Mouse (Mus musculus) embryonic facial prominence, embryonic 14.5 days (tissue): ENCODE data around the gene Mitd1. TPM values are rescaled to one million over a fixed set of nuclear protein-coding genes. Genes with fewer than 3 reads are reported as not detected.

Experiments used
- ATAC-seq: fragments of 200-750 bp; cut with Nextera tagmentation; 2 replicates; pipeline ENCODE4 v1.8.0; 2017; ENCODE audit warnings: low read depth, moderate number of reproducible peaks, moderate TSS enrichment
- DNase-seq: peaks from one replicate; pipeline ENCODE4 v3.0.0-alpha.2; 2015; ENCODE audit warnings: low spot score
- H3K27ac ChIP-seq: fragments of 300-500 bp; sonication (generic); replicated peaks from 2 replicates; pipeline ENCODE4 v1.5.1; 2014; ENCODE audit warnings: low read depth, mild to moderate bottlenecking, low read length, moderate library complexity
- H3K27me3 ChIP-seq: fragments of 300-500 bp; sonication (generic); replicated peaks from 2 replicates; pipeline ENCODE4 v1.6.1; 2014; ENCODE audit warnings: low read length; ENCODE audit not compliant: control insufficient read depth, insufficient read depth
- H3K36me3 ChIP-seq: fragments of 300-500 bp; sonication (generic); 2 replicates; pipeline ENCODE4 v1.6.1; 2014; ENCODE audit warnings: low read length, mixed read lengths; ENCODE audit not compliant: control insufficient read depth, insufficient read depth
- H3K4me1 ChIP-seq: fragments of 300-500 bp; sonication (generic); 2 replicates; pipeline ENCODE4 v1.6.1; 2014; ENCODE audit warnings: antibody characterized with exemption, low read length; ENCODE audit not compliant: control insufficient read depth, insufficient read depth
- H3K4me2 ChIP-seq: fragments of 300-500 bp; sonication (generic); 2 replicates; pipeline ENCODE4 v1.6.1; 2014; ENCODE audit warnings: low read depth, mild to moderate bottlenecking, low read length, moderate library complexity, mixed read lengths
- H3K4me3 ChIP-seq: fragments of 300-500 bp; sonication (generic); 2 replicates; pipeline ENCODE4 v1.5.1; 2014; ENCODE audit warnings: low read depth, mild to moderate bottlenecking, low read length
- H3K9ac ChIP-seq: fragments of 300-500 bp; sonication (generic); 2 replicates; pipeline ENCODE4 v1.6.1; 2014; ENCODE audit warnings: low read depth, mild to moderate bottlenecking, low read length, moderate library complexity, mixed read lengths
- H3K9me3 ChIP-seq: fragments of 300-500 bp; sonication (generic); 2 replicates; pipeline ENCODE4 v1.6.1; 2016; ENCODE audit warnings: low read length; ENCODE audit not compliant: control insufficient read depth
- WGBS: fragments of 180-500 bp; shearing (Covaris S2); extraction: QIAGEN DNeasy Blood & Tissue Kit; methylation state at CpG from one replicate; pipeline ENCODE4 v1.1.7; 2014; 5-methylcytosine and 5-hydroxymethylcytosine counted together
- polyA plus RNA-seq: library from polyadenylated mRNA; unstranded; fragments of >200 nt; fragmentation: Nextera tagmentation; extraction: Ambion mirVana; gene quantifications from 2 replicates; pipeline ENCODE4 v1.2.1, GENCODE M21; 2014

Mitd1 gene
- polyA plus RNA-seq, 1 experiment from 2014 or later: 22.6 TPM

DNA sequence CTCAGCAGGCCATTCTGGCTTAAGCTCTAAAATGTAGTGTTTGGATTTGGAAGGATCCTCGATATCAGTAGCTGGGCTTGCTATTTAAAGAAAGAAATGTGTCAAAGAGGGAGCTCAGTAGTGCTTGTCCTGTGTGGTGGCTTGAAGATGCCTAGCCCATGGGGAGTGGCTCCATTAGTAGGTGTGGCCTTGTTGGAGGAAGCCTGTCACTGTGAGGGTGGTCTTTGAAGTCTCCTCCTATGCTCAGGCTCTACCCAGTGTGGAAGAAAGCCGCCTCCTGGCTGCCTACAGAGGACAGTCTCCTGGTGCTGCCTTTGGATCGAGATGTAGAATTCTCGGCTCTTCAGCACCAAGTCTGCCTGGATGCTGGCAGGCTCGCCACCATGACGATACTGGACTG lies 10.1 kb upstream of the Mitd1 start:
- H3K9me3 ChIP-seq: no peaks in the 10 kb centered on the region
- ATAC-seq: peak; percentile 67; the same call in 1 of the 2 replicates
- DNase-seq: peak; percentile 7
- no peak overlapping the region for H3K4me3 ChIP-seq
- no peak overlapping the region for H3K4me2 ChIP-seq
- no peaks in the 10 kb centered on the region for H3K27me3 ChIP-seq
- WGBS: 57% methylated on average over 6 of the region's 6 CpGs
- peaks cover 47% of the 10 kb centered on the region for H3K36me3 ChIP-seq
- no peak overlapping the region for H3K27ac ChIP-seq
- no peaks in the 10 kb centered on the region for H3K4me1 ChIP-seq
- no peak overlapping the region for H3K9ac ChIP-seq

DNA sequence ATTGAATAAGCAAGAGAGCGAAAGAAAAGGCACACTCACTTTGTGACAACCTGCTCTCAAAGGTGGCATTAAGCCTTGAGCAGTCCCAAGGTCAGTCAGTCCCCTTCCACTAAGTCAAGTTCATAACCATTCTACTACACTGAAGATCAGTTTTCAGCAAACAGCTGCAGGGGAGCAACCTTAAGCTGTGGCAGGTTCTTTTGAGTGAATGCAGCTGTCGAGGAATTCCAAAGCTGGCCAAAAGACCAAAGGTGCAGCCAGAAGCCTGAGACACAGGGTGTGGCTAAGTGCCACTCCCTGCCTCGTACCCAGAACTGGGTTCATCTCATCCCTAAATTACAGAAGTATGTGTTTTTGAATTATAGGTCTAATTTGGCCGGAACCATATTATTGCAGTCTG lies 9.6 kb upstream of the Mitd1 start:
- H3K36me3 ChIP-seq: peaks cover 51% of the 10 kb centered on the region
- DNase-seq (peak; percentile 27), ATAC-seq (peak; percentile 41; the same call in 1 of the 2 replicates)
- H3K9ac ChIP-seq: no peak overlapping the region
- 82% methylated on average over 4 of the region's 4 CpGs for WGBS
- H3K27ac ChIP-seq: no peak overlapping the region
- no peaks in the 10 kb centered on the region for H3K4me1 ChIP-seq
- H3K27me3 ChIP-seq: no peaks in the 10 kb centered on the region
- no peak overlapping the region for H3K4me3 ChIP-seq
- no peaks in the 10 kb centered on the region for H3K9me3 ChIP-seq
- no peak overlapping the region for H3K4me2 ChIP-seq

DNA sequence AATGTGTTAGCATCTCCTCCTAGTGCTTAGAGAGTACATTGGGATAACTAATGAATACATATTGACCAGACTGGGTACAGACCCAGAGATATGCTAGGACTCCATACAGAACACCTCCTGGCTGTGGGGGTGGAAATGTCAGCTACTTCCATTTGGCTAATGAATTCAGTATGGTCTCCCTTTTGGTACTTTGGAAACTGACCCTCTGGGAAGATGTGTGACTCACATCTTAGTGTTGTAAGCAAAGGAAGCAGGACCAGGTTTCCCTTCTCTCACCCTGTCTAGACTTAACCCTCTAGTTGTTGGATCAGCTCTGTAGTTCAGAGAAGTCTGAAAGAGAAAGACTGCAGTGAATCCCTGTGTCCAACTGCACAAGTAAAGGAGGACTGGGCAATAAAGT lies 4.4 kb upstream of the Mitd1 start:
- DNase-seq: no peak
- H3K4me2 ChIP-seq: no peak overlapping the region
- H3K4me1 ChIP-seq: peaks cover 1% of the 10 kb centered on the region; the same call in 1 of the 2 replicates
- H3K9me3 ChIP-seq: no peaks in the 10 kb centered on the region
- no peak overlapping the region for H3K9ac ChIP-seq
- H3K36me3 ChIP-seq: peaks cover 57% of the 10 kb centered on the region
- no peak overlapping the region for H3K4me3 ChIP-seq
- no peaks in the 10 kb centered on the region for H3K27me3 ChIP-seq
- ATAC-seq: no peak
- H3K27ac ChIP-seq: no peak overlapping the region

DNA sequence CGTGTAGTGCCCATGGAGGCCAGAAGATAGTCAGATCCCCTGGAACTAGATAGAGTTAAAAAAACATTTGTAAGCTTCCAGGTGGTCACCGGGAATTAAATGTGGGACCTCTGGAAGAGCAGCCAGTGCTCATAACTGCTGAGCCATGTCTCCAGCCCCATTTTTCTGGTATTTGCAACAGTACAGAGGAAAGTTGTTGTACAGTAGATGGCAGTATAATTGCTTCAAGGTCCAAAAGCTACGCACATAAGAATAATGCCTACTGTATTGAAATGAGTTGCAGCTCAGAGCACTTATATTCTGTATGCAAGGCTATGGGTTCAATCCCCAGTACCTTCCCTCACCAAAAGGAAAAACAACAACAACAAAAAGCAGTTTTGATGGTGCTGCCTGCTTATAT lies 1.2 kb upstream of the Mitd1 start:
- peak; percentile 26 for DNase-seq
- WGBS: 56% methylated on average over 3 of the region's 3 CpGs

DNA sequence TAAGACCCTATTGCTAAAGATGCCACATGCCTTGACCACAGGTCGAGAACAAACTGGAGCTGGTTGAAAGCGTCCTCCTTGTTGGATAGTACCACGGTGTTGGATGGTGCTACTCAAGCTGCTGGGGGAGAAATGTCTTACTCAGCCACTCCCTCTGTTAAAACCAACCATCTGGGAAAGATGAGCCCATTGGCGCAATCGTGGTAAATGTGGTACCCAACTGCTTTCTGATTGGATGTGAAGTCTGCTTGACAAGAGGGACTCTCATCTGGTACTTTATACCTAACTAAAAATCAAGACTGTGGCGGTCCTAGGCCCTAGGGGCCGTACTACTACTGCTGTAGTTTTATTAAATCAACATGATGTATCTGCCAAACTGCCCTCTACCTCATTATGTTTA lies 1.0 kb downstream of the Mitd1 start:
- Histone ChIP-seq H3K9ac (peak overlapping the region; percentile 67), H3K4me3 (peak overlapping the region; percentile 72), H3K36me3 (peaks cover 14% of the 10 kb centered on the region; the same call in 1 of the 2 replicates), H3K4me2 (peak overlapping the region; percentile 71), H3K4me1 (peaks cover 8% of the 10 kb centered on the region; the same call in 1 of the 2 replicates), H3K27me3 (no peaks in the 10 kb centered on the region), H3K9me3 (no peaks in the 10 kb centered on the region), H3K27ac (no peak overlapping the region)
- DNase-seq (no peak), ATAC-seq (no peak)
- 82% methylated on average over 7 of the region's 7 CpGs for WGBS

More for the DNA sequence above, 1.2 kb upstream of the Mitd1 start:
- H3K4me3 ChIP-seq: peak overlapping the region; percentile 72
- ATAC-seq: 0 out of 2 replicates have a peak, but pooled peaks have one; percentile 15
- no peaks in the 10 kb centered on the region for H3K9me3 ChIP-seq
- peak overlapping the region; percentile 71 for H3K4me2 ChIP-seq
- H3K36me3 ChIP-seq: peaks cover 26% of the 10 kb centered on the region; the same call in 1 of the 2 replicates
- H3K27ac ChIP-seq: no peak overlapping the region
- H3K9ac ChIP-seq: peak overlapping the region; percentile 67; the same call in 1 of the 2 replicates
- peaks cover 8% of the 10 kb centered on the region; the same call in 1 of the 2 replicates for H3K4me1 ChIP-seq
- no peaks in the 10 kb centered on the region for H3K27me3 ChIP-seq

DNA sequence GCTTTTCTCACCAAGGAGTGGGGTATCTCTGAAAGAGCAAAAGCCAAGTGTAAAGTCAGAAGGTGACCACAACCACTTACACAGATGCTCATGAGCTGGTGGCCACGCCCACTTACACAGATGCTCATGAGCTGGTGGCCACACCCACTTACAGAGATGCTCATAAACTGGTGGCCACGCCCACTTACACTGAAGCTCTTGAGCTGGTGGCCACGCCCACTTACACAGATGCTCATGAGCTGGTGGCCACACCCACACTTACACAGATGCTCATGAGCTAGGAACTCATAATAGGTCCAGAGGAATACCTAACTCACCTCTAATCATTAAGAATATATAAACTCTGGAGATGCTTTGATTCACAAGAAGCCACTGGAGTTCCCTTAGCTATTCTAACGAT lies 5.8 kb downstream of the Mitd1 start:
- H3K4me3 ChIP-seq: no peak overlapping the region
- DNase-seq (peak; percentile 21), ATAC-seq (no peak)
- H3K4me2 ChIP-seq: no peak overlapping the region
- 87% methylated on average over 4 of the region's 4 CpGs for WGBS
- H3K4me1 ChIP-seq: peaks cover 5% of the 10 kb centered on the region; the same call in 1 of the 2 replicates
- H3K27ac ChIP-seq: no peak overlapping the region
- H3K27me3 ChIP-seq: no peaks in the 10 kb centered on the region
- H3K36me3 ChIP-seq: peaks cover 51% of the 10 kb centered on the region
- H3K9me3 ChIP-seq: no peaks in the 10 kb centered on the region
- H3K9ac ChIP-seq: no peak overlapping the region

DNA sequence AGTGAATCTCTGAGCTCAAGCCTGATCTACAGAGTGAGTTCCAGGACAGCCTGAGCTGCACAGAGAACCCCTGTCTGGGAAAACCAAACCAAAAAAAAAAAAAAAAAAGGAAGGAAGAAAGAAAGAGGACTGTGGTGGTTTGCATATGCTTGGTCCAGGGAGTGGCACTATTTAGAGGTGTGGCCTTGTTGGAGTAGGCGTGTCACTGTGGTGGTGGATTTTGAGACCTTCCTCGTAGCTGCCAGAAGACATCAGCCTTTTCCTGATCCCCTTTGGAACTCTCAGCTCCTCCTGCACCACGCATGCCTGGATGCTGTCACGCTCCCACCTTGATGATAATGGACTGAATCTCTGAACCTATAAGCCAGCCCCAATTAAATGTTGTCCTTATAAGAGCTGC lies 6.8 kb downstream of the Mitd1 start:
- ATAC-seq: no peak
- no peaks in the 10 kb centered on the region for H3K9me3 ChIP-seq
- no peaks in the 10 kb centered on the region for H3K27me3 ChIP-seq
- no peak overlapping the region for H3K4me2 ChIP-seq
- H3K4me1 ChIP-seq: no peaks in the 10 kb centered on the region
- H3K9ac ChIP-seq: no peak overlapping the region
- 88% methylated on average over 4 of the region's 4 CpGs for WGBS
- H3K4me3 ChIP-seq: no peak overlapping the region
- H3K36me3 ChIP-seq: peaks cover 61% of the 10 kb centered on the region
- no peak for DNase-seq
- no peak overlapping the region for H3K27ac ChIP-seq

DNA sequence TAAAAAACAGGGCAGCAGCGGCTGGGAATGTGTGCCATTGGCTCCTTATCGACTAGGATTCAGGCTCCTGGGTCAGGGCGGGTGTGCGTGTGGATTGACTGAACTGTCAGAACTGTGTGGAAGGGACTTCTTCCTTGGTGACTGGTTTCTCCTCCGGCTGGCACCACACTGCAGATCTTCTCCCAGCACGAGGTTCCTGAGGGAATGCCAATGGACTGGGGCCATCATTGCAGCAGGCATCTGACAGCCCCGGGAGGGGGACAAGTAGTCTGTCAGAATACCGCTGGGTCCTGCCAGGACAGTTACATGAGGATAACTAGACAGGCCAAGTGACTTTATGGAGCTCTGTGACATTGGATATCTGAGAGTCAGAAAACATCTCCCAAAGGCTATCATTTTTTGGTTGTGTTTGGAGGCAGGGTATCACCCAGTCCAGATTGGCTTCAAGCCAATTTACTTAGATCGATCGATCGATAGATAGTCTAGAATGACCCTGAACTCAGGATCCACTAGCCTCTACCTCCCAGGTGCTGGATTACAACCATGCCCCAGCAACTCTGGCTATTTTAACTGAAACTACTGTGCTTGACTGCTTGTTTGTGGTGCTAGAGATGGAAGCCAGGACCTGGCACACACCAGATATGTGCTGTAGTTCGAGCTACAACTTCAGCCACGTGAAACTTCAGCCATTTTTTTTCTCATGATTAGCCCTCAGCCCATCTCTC lies 12.3 kb downstream of the Mitd1 start:
- Histone ChIP-seq H3K4me2 (no peak overlapping the region), H3K4me1 (0 out of 2 replicates have a peak, but pooled peaks cover 4% of the 10 kb centered on the region), H3K36me3 (peaks cover 78% of the 10 kb centered on the region), H3K9ac (no peak overlapping the region), H3K27ac (no peak overlapping the region), H3K9me3 (peaks cover 11% of the 10 kb centered on the region), H3K27me3 (no peaks in the 10 kb centered on the region), H3K4me3 (no peak overlapping the region)
- WGBS: 92% methylated on average over 13 of the region's 13 CpGs
- DNase-seq (no peak), ATAC-seq (no peak)

DNA sequence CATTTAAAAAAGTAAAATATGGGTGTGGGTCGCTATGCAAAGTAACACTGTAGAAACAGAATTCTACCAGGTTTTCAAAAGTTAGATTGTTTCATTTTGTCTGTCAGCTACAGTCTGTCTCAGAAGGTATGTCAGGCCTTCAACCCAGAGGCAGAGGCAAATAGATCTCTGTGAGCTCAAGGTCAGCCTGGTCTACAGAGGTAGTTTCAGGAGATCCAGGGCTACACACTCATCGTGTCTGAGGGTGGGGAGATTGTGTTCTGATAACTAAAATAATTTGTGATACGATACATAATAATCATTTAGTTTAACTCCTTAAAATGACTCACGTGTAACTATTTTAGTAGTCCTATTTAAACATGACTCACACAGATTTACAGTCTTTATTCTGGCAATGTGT lies 17.1 kb downstream of the Mitd1 start:
- H3K4me1 ChIP-seq: peaks cover 10% of the 10 kb centered on the region
- peaks cover 35% of the 10 kb centered on the region for H3K36me3 ChIP-seq
- peak overlapping the region; percentile 46; the same call in 1 of the 2 replicates for H3K4me3 ChIP-seq
- DNase-seq: no peak
- H3K9ac ChIP-seq: peak overlapping the region; percentile 53; the same call in 1 of the 2 replicates
- H3K9me3 ChIP-seq: peaks cover 11% of the 10 kb centered on the region
- no peak for ATAC-seq
- H3K27me3 ChIP-seq: no peaks in the 10 kb centered on the region
- H3K27ac ChIP-seq: 0 out of 2 replicates have a peak overlapping the region, but pooled peaks have one; percentile 81
- 88% methylated on average over 4 of the region's 4 CpGs for WGBS
- H3K4me2 ChIP-seq: peak overlapping the region; percentile 64
